Mouse (Mus musculus): Measurements from ENCODE around the gene Rassf3. TPM values are rescaled to one million over a fixed set of nuclear protein-coding genes. Genes with fewer than 3 reads are reported as not detected.

Gene Rassf3
- total and polyA plus RNA-seq, 2 experiments = 13.4 to 20.0 TPM

GRCm38 (mm10) chr10:121411721-121412455, 64.3 kb downstream of the Rassf3 start:
- Histone ChIP-seq H3K4me1 (ENCODE audit: control insufficient read depth, insufficient read depth, low read length) (0 out of 2 replicates have a peak, but pooled peaks cover 5% of the 10 kb centered on the region), H3K27me3 (ENCODE audit: control insufficient read depth, insufficient read depth, low read length) (no peaks in the 10 kb centered on the region), H3K36me3 (ENCODE audit: control insufficient read depth, insufficient read depth, low read length) (peaks cover 30% of the 10 kb centered on the region), H3K4me3 (ENCODE audit: insufficient read depth, low read depth, low read length) (no peak overlapping the region), H3K79me2 (ENCODE audit: control insufficient read depth, insufficient read depth, low read length) (no peaks in the 10 kb centered on the region; the same call in 1 of the 2 replicates), H3K9ac (ENCODE audit: low read depth, low read length) (no peak overlapping the region), H3K27ac (replicated peaks; ENCODE audit: insufficient read depth, low read depth, low read length) (peak overlapping the region; percentile 11; the same call in 1 of the 2 replicates)
- DNase-seq (ENCODE audit: extremely low read depth, low read depth, low spot score) = peak; percentile 58
- TF ChIP-seq POLR2A (IDR thresholded peaks at IDR 0.05; ENCODE audit: extremely low read depth, insufficient read depth, low read length) = no peak
- no peak for TF ChIP-seq CTCF (IDR thresholded peaks at IDR 0.05; ENCODE audit: low read depth, low read length)
- WGBS = 52% methylated on average over 11 of the region's 11 CpGs

DNA sequence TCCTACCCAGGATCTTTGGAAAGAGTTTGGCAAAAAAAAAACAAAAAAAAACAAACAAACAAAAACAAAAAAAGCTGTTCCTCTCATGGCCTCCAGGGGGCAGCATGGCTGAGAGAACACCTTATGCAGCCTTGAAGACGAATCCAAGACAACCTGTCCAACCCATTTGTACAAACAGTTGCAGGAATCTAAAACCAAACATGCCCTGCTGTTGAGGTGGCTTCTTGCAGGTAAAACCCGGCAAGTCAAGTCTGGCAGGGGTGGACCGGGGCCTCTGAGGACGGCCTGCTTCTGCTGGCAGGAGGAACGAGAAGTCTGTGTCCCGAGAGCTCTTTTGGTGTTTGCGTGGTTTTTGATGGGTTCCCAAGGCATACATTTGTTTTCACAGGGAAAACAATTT, 66.4 kb downstream of the Rassf3 start:
- Histone ChIP-seq H3K27ac (replicated peaks; ENCODE audit: insufficient read depth, low read depth, low read length) (no peak overlapping the region), H3K4me3 (ENCODE audit: insufficient read depth, low read depth, low read length) (no peak overlapping the region), H3K79me2 (ENCODE audit: control insufficient read depth, insufficient read depth, low read length) (no peaks in the 10 kb centered on the region; the same call in 1 of the 2 replicates), H3K27me3 (ENCODE audit: control insufficient read depth, insufficient read depth, low read length) (no peaks in the 10 kb centered on the region), H3K36me3 (ENCODE audit: control insufficient read depth, insufficient read depth, low read length) (peaks cover 18% of the 10 kb centered on the region), H3K4me1 (ENCODE audit: control insufficient read depth, insufficient read depth, low read length) (0 out of 2 replicates have a peak, but pooled peaks cover 3% of the 10 kb centered on the region), H3K9ac (ENCODE audit: low read depth, low read length) (no peak overlapping the region)
- DNase-seq (ENCODE audit: extremely low read depth, low read depth, low spot score) = peak; percentile 47
- TF ChIP-seq POLR2A (IDR thresholded peaks at IDR 0.05; ENCODE audit: extremely low read depth, insufficient read depth, low read length) (no peak), CTCF (IDR thresholded peaks at IDR 0.05; ENCODE audit: low read depth, low read length) (peak; percentile 51; the same call in 1 of the 2 replicates)
- 67% methylated on average over 7 of the region's 7 CpGs for WGBS

DNA sequence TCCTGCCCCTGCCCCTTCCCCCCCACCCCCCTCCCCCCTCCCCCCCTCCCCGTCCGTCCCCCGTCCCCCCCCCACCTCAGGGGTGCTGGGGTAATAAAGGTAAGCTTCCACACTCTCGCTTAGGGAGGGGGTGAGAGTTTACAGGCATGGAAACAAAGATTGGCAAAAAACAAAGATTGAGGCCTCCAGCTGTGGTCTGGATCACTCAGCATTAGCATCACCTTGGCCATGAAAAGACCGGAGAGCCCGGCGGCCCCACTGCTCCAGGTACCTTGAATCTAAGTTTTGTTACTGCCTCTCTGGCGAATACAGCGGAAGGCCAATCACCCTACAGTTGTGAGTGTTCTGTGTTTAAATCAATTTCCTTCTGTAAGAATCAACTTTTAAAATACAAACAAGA, 72.2 kb downstream of the Rassf3 start:
- peaks cover 2% of the 10 kb centered on the region; the same call in 1 of the 2 replicates for H3K36me3 ChIP-seq (ENCODE audit: control insufficient read depth, insufficient read depth, low read length)
- 74% methylated on average over 6 of the region's 9 CpGs for WGBS
- TF ChIP-seq POLR2A (IDR thresholded peaks at IDR 0.05; ENCODE audit: extremely low read depth, insufficient read depth, low read length) = no peak
- no peak for TF ChIP-seq CTCF (IDR thresholded peaks at IDR 0.05; ENCODE audit: low read depth, low read length)
- H3K9ac ChIP-seq (ENCODE audit: low read depth, low read length) = no peak overlapping the region
- H3K4me1 ChIP-seq (ENCODE audit: control insufficient read depth, insufficient read depth, low read length) = no peaks in the 10 kb centered on the region
- H3K79me2 ChIP-seq (ENCODE audit: control insufficient read depth, insufficient read depth, low read length) = no peaks in the 10 kb centered on the region
- no peak for DNase-seq (ENCODE audit: extremely low read depth, low read depth, low spot score)
- H3K27me3 ChIP-seq (ENCODE audit: control insufficient read depth, insufficient read depth, low read length) = no peaks in the 10 kb centered on the region
- H3K4me3 ChIP-seq (ENCODE audit: insufficient read depth, low read depth, low read length) = no peak overlapping the region
- no peak overlapping the region for H3K27ac ChIP-seq (replicated peaks; ENCODE audit: insufficient read depth, low read depth, low read length)

GRCm38 (mm10) chr10:121403104-121403503, 73.0 kb downstream of the Rassf3 start:
- no peak for DNase-seq (ENCODE audit: extremely low read depth, low read depth, low spot score)
- Histone ChIP-seq H3K4me3 (ENCODE audit: insufficient read depth, low read depth, low read length) (no peak overlapping the region), H3K27me3 (ENCODE audit: control insufficient read depth, insufficient read depth, low read length) (no peaks in the 10 kb centered on the region), H3K79me2 (ENCODE audit: control insufficient read depth, insufficient read depth, low read length) (no peaks in the 10 kb centered on the region), H3K36me3 (ENCODE audit: control insufficient read depth, insufficient read depth, low read length) (no peaks in the 10 kb centered on the region), H3K27ac (replicated peaks; ENCODE audit: insufficient read depth, low read depth, low read length) (no peak overlapping the region), H3K4me1 (ENCODE audit: control insufficient read depth, insufficient read depth, low read length) (no peaks in the 10 kb centered on the region), H3K9ac (ENCODE audit: low read depth, low read length) (no peak overlapping the region)
- TF ChIP-seq POLR2A (IDR thresholded peaks at IDR 0.05; ENCODE audit: extremely low read depth, insufficient read depth, low read length) (no peak), CTCF (IDR thresholded peaks at IDR 0.05; ENCODE audit: low read depth, low read length) (no peak)
- 93% methylated on average over 9 of the region's 9 CpGs for WGBS

DNA sequence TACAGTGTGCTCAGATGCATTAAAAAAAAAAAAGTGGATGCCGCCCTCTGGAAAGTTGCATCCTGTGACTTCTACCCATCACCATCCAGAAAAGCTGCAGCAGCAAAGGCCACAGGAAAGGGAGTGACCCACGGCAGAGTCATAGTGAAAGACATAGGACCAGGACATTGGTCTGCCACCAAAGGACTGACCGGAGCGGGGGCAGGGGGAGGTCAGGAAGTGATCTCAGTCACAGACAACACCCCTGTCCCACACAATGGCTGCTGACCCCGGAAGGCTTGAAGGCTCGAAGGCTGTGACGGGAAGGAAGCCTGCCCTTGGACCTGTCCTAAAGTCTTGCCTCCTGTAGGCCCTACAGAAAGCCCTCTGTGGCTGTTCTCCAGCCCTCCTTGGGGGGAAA, 75.1 kb downstream of the Rassf3 start:
- 79% methylated on average over 7 of the region's 7 CpGs for WGBS
- TF ChIP-seq CTCF (IDR thresholded peaks at IDR 0.05; ENCODE audit: low read depth, low read length) = no peak
- TF ChIP-seq POLR2A (IDR thresholded peaks at IDR 0.05; ENCODE audit: extremely low read depth, insufficient read depth, low read length) = no peak
- Histone ChIP-seq H3K4me3 (ENCODE audit: insufficient read depth, low read depth, low read length) (no peak overlapping the region), H3K27ac (replicated peaks; ENCODE audit: insufficient read depth, low read depth, low read length) (no peak overlapping the region), H3K36me3 (ENCODE audit: control insufficient read depth, insufficient read depth, low read length) (peaks cover 5% of the 10 kb centered on the region; the same call in 1 of the 2 replicates), H3K9ac (ENCODE audit: low read depth, low read length) (no peak overlapping the region), H3K79me2 (ENCODE audit: control insufficient read depth, insufficient read depth, low read length) (no peaks in the 10 kb centered on the region), H3K4me1 (ENCODE audit: control insufficient read depth, insufficient read depth, low read length) (no peaks in the 10 kb centered on the region), H3K27me3 (ENCODE audit: control insufficient read depth, insufficient read depth, low read length) (no peaks in the 10 kb centered on the region)
- no peak for DNase-seq (ENCODE audit: extremely low read depth, low read depth, low spot score)

DNA sequence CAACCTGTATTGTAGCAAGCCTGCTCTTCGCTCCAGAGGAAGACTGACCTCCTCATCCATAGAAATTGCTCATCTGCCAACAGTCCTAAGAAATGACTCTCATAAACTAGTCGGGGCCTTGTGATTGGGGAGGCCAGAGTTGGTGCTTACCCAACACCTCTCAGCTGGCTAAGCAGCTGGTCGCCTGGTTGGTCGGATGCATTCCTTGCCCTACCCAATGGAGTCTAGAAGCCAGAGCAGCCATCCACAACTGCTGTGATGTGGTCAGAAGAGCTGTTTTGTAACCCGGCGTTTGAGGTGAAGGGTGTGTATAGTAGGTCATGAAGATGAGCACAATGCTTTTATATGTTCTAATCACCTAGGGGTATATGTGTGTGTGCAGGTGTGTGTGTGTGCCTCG, 77.5 kb downstream of the Rassf3 start:
- TF ChIP-seq CTCF (IDR thresholded peaks at IDR 0.05; ENCODE audit: low read depth, low read length) = no peak
- no peak for TF ChIP-seq POLR2A (IDR thresholded peaks at IDR 0.05; ENCODE audit: extremely low read depth, insufficient read depth, low read length)
- Histone ChIP-seq H3K9ac (ENCODE audit: low read depth, low read length) (no peak overlapping the region), H3K27ac (replicated peaks; ENCODE audit: insufficient read depth, low read depth, low read length) (no peak overlapping the region), H3K4me3 (ENCODE audit: insufficient read depth, low read depth, low read length) (no peak overlapping the region), H3K27me3 (ENCODE audit: control insufficient read depth, insufficient read depth, low read length) (no peaks in the 10 kb centered on the region), H3K36me3 (ENCODE audit: control insufficient read depth, insufficient read depth, low read length) (peaks cover 22% of the 10 kb centered on the region; the same call in 1 of the 2 replicates), H3K4me1 (ENCODE audit: control insufficient read depth, insufficient read depth, low read length) (no peaks in the 10 kb centered on the region), H3K79me2 (ENCODE audit: control insufficient read depth, insufficient read depth, low read length) (no peaks in the 10 kb centered on the region)
- no peak for DNase-seq (ENCODE audit: extremely low read depth, low read depth, low spot score)
- 84% methylated on average over 7 of the region's 7 CpGs for WGBS
